ENCODE assay signal across 18 mouse cellular contexts in genomic region chr9:53813418-53813817, GRCm38 (mm10). TPM values are rescaled to one million over a fixed set of nuclear protein-coding genes. Genes with fewer than 3 reads are reported as not detected.
"Had no signal": no experiment of that assay in that cellular context is flagged by ENCODE, and none has a peak within 500 bp of the region (broad histone marks: within the 10 kb centered on the region; RNA-seq: fewer than 3 reads in every experiment).

No protein-coding gene starts in this region.

- ATAC-seq: liver, postnatal 0 days; lung, postnatal 0 days; midbrain, embryonic 13.5 days; midbrain, embryonic 15.5 days had no signal

- H3K36me3 ChIP-seq: lung, embryonic 15.5 days; midbrain, embryonic 13.5 days; midbrain, embryonic 15.5 days; neural tube, embryonic 12.5 days had no signal

- H3K4me1 ChIP-seq: lung, embryonic 15.5 days; megakaryocyte, embryonic 14.5 days; midbrain, embryonic 13.5 days; midbrain, embryonic 15.5 days; neural tube, embryonic 12.5 days had no signal

- H3K27ac ChIP-seq: lung, embryonic 15.5 days; macrophage; midbrain, embryonic 13.5 days; midbrain, embryonic 15.5 days; neural tube, embryonic 12.5 days had no signal

- H3K27me3 ChIP-seq: lung, embryonic 15.5 days; megakaryocyte, embryonic 14.5 days; midbrain, embryonic 13.5 days; midbrain, embryonic 15.5 days; neural tube, embryonic 12.5 days had no signal

- H3K4me3 ChIP-seq: lung, embryonic 15.5 days; megakaryocyte, embryonic 14.5 days; midbrain, embryonic 13.5 days; midbrain, embryonic 15.5 days; neural tube, embryonic 12.5 days had no signal

- H3K9me3 ChIP-seq: lung, embryonic 15.5 days; megakaryocyte, embryonic 14.5 days; midbrain, embryonic 13.5 days; midbrain, embryonic 15.5 days; neural tube, embryonic 12.5 days had no signal

- H3K9ac ChIP-seq: liver, postnatal 0 days; lung, embryonic 15.5 days; midbrain, embryonic 13.5 days; midbrain, embryonic 15.5 days; neural tube, embryonic 12.5 days had no signal

- H3K4me2 ChIP-seq: lung, embryonic 15.5 days; midbrain, embryonic 11.5 days; midbrain, embryonic 13.5 days; midbrain, embryonic 15.5 days; neural tube, embryonic 12.5 days had no signal

- DNase-seq: liver, postnatal 0 days; lung, adult 2 months; lung, postnatal 14 days; lung, postnatal 36 days; right cerebral cortex, postnatal 14 days; spleen, adult 18-20 months; thymus, adult 18-20 months; thymus, postnatal 14 days; thymus, postnatal 36 days had no signal

RNA-seq across cellular contexts. Expression of gene Sln, which starts 36.5 kb away (rescaled TPM):
- polyA plus RNA-seq: macrophage; midbrain, embryonic 11.5 days; midbrain, embryonic 15.5 days; stomach, embryonic 14.5 days had no signal

RNA-seq across cellular contexts. Expression of gene Slc35f2, which starts 42.1 kb away (rescaled TPM):
- polyA plus RNA-seq: macrophage had no signal
